Mouse (Mus musculus): ENCODE data around the gene Ovol2.

DNA sequence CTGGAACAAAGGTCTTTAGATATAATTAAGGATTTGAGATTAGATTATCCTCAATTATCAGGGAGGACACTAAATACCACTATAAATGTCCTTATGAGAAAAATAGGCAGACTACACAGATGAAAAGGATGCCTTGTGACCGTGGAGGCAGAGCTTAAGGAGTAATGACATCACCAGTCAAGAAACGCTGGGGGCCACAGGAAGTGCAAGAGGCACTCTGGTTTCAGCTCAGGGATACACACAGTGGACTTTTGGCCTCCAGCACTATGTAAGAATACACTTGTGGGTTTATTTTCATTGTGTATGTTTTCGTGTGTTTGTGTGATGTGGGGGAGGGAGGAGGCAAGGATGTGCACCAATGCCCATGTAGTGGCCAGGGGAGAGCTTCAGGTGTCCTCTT, 5.3 kb upstream of the Ovol2 start:
- TF ChIP-seq CTCF (IDR thresholded peaks at IDR 0.05; ENCODE audit: control insufficient read depth, insufficient read depth, insufficient read length) (no peak), FOSL1 (IDR thresholded peaks at IDR 0.05; ENCODE audit: insufficient read depth, low read length, poor library complexity, severe bottlenecking) (no peak), MAX (IDR thresholded peaks at IDR 0.05) (no peak), CEBPB (IDR thresholded peaks at IDR 0.05; ENCODE audit: low read depth) (no peak), USF1 (IDR thresholded peaks at IDR 0.05; ENCODE audit: low read depth) (no peak), MYOG (IDR thresholded peaks at IDR 0.05; ENCODE audit: control insufficient read depth, extremely low read depth, insufficient read length) (no peak), MYOD1 (IDR thresholded peaks at IDR 0.05; ENCODE audit: control insufficient read depth, insufficient read length, low read depth) (no peak)
